Mouse (Mus musculus): ENCODE data around the gene Apba1. TPM values are rescaled to one million over a fixed set of nuclear protein-coding genes. Genes with fewer than 3 reads are reported as not detected.

Gene Apba1
- polyA plus RNA-seq, 1 experiment from 2014 or later: 1.9 TPM

DNA sequence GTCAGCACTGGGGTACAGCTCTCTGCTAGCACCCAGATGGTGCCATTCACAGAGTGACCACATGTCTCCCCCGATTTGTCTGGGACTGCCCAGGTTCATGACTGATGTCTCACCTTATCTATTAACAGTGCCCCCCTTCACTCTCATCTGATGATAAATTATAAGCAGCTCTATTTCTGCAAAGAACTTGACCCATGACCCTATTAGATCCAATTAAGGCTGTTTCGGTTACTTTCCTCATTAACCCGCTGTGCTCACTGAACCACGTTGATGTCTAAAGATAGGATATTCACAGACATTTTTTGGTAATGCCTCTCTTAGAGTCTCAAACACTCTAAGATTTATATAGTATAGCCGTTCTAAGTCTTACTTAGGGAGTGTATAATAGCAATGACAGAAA is 52.3 kb downstream of the Apba1 start:
- H3K4me3 ChIP-seq: no peak overlapping the region
- H3K4me1 ChIP-seq (replicated peaks): no peaks in the 10 kb centered on the region
- H3K27ac ChIP-seq: no peak overlapping the region
- no peaks in the 10 kb centered on the region for H3K27me3 ChIP-seq (ENCODE audit: insufficient read depth, poor library complexity, severe bottlenecking)
- no peaks in the 10 kb centered on the region for H3K36me3 ChIP-seq
- no peaks in the 10 kb centered on the region for H3K9me3 ChIP-seq
- no peak for DNase-seq (ENCODE audit: low spot score)
- WGBS: 86% methylated on average over 5 of the region's 5 CpGs

DNA sequence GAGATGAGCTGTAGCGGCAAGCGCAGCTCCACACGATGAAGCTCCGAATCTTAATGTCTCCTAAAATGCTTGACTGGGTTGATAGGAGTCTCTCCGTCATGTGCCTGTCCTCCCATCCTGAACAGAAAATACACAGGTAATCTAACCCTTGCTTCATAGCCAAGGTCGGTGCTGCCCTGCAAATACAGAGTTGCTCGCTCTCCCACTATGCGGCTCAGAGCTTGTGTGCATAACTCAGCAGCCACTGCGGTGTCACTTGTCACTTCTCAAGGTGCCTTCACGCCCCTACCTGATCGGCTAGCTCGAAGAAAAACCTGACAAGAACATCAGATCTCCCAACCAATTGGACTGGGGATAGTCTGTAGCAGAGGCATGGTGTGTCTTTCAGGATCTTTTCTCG is 58.1 kb downstream of the Apba1 start:
- 80% methylated on average over 13 of the region's 13 CpGs for WGBS
- no peak overlapping the region for H3K4me3 ChIP-seq
- no peaks in the 10 kb centered on the region for H3K9me3 ChIP-seq
- peaks cover 8% of the 10 kb centered on the region for H3K4me1 ChIP-seq (replicated peaks)
- H3K36me3 ChIP-seq: no peaks in the 10 kb centered on the region
- DNase-seq (ENCODE audit: low spot score): no peak
- H3K27ac ChIP-seq: no peak overlapping the region
- no peaks in the 10 kb centered on the region for H3K27me3 ChIP-seq (ENCODE audit: insufficient read depth, poor library complexity, severe bottlenecking)

DNA sequence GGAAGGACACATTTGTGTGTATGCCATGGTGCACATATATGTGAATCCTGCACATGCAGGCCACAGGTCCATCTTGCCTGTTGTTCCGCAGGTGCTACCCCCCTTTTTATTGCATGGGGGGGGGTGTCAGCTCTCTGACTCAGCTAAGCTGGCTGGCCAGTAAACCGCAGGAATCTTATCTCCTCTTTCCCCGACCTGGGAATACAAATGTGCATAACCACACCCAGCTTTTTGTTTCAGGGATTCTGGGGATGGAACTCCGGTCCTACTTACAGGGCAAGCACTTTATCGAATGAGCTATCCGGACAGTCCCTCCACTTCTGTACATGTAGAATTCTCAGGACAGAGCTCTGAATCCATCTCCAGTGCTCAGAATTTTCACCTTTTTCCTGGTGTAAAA is 58.5 kb downstream of the Apba1 start:
- Histone ChIP-seq H3K9me3 (no peaks in the 10 kb centered on the region), H3K4me3 (no peak overlapping the region), H3K4me1 (replicated peaks) (peaks cover 10% of the 10 kb centered on the region), H3K27me3 (ENCODE audit: insufficient read depth, poor library complexity, severe bottlenecking) (no peaks in the 10 kb centered on the region), H3K27ac (no peak overlapping the region), H3K36me3 (no peaks in the 10 kb centered on the region)
- DNase-seq (ENCODE audit: low spot score): no peak
- WGBS: 80% methylated on average over 6 of the region's 6 CpGs

DNA sequence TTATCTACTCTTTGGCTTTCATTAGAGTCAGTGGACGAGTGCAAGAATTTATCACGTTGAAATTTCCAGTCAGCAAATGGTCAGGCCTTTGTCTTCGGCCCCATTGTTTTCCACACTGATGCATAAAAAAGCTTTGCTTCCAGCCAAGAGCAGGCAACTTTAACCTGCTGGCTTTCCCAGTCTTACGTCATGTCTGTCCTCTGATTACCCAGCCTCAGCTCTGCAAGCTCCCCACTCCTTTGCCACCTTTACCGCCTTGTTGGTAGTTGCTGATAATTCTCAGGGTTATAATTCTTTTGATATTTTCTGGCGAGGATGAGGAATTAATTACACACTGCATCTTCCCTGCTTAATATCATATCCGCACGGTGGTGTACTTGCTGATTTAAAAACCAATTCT is 61.2 kb downstream of the Apba1 start:
- Histone ChIP-seq H3K36me3 (no peaks in the 10 kb centered on the region), H3K27ac (no peak overlapping the region), H3K9me3 (no peaks in the 10 kb centered on the region), H3K4me1 (replicated peaks) (peaks cover 18% of the 10 kb centered on the region), H3K4me3 (no peak overlapping the region), H3K27me3 (ENCODE audit: insufficient read depth, poor library complexity, severe bottlenecking) (no peaks in the 10 kb centered on the region)
- no peak for DNase-seq (ENCODE audit: low spot score)
- WGBS: 60% methylated on average over 8 of the region's 8 CpGs

DNA sequence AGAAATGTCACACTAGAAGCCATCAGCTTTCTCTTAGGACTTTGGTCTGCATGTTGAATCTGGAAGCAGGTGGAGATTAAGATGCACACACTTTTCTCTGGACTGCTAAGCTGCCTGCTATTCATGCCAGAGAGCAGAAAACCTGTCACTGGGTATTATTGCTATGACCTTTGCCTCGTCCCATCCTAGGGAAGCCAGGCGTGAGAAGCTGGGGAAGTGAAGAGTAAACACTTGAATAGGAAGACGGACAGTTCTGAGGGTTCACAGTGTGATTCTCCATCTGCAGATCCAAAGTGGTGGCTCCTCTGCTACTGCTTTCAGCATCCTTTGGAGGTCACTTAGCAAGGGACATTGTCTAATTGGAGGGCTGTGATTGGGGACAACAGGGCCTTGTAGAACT is 63.8 kb downstream of the Apba1 start:
- H3K27me3 ChIP-seq (ENCODE audit: insufficient read depth, poor library complexity, severe bottlenecking): no peaks in the 10 kb centered on the region
- no peaks in the 10 kb centered on the region for H3K36me3 ChIP-seq
- 26% methylated on average over 3 of the region's 3 CpGs for WGBS
- no peaks in the 10 kb centered on the region for H3K9me3 ChIP-seq
- H3K4me1 ChIP-seq (replicated peaks): peaks cover 13% of the 10 kb centered on the region
- no peak for DNase-seq (ENCODE audit: low spot score)
- H3K27ac ChIP-seq: no peak overlapping the region
- H3K4me3 ChIP-seq: no peak overlapping the region

DNA sequence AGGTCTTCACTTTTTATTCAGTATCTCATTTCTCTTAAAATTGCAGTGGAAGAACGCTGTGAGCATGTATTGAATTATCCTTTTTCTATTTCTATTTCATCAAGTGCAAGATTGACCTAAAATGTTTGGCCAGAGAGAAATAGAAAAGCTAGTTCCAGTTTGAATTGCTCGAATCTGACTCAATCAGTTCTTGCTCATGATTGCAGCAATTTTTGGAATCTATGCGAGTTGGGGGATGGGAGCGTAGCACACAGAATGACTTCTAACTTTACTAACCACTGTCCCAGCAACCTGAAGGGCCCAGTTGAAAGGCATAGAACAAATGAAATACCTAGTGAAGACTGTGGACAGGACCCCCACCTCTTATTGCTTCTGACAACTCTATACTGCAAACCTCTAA is 64.8 kb downstream of the Apba1 start:
- no peak overlapping the region for H3K4me3 ChIP-seq
- WGBS: 89% methylated on average over 4 of the region's 4 CpGs
- H3K9me3 ChIP-seq: no peaks in the 10 kb centered on the region
- H3K27me3 ChIP-seq (ENCODE audit: insufficient read depth, poor library complexity, severe bottlenecking): no peaks in the 10 kb centered on the region
- no peaks in the 10 kb centered on the region for H3K36me3 ChIP-seq
- H3K4me1 ChIP-seq (replicated peaks): peaks cover 13% of the 10 kb centered on the region
- H3K27ac ChIP-seq: no peak overlapping the region
- DNase-seq (ENCODE audit: low spot score): no peak

DNA sequence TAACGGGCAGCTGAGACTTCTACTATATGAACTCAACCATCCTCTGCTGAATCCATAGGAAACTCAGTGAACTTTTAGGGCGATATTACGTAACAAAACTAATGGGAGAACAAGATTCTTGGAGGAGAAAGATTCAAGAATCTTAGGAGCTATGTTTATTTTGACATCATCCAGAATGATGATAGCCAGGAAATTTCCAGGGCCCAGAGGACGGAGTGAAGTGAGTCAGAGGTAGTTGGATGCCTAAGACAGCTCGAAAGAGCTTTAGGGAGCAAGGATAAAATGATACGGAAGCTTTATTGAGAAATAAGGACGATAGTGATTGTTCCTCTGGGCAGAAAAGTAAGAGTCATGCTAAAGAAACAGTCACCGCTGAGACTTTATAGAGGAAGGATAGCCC is 67.6 kb downstream of the Apba1 start:
- Histone ChIP-seq H3K4me3 (no peak overlapping the region), H3K36me3 (no peaks in the 10 kb centered on the region), H3K27ac (no peak overlapping the region), H3K27me3 (ENCODE audit: insufficient read depth, poor library complexity, severe bottlenecking) (no peaks in the 10 kb centered on the region), H3K9me3 (no peaks in the 10 kb centered on the region), H3K4me1 (replicated peaks) (peaks cover 10% of the 10 kb centered on the region; the same call in 1 of the 2 replicates)
- WGBS: 90% methylated on average over 8 of the region's 8 CpGs
- DNase-seq (ENCODE audit: low spot score): no peak

DNA sequence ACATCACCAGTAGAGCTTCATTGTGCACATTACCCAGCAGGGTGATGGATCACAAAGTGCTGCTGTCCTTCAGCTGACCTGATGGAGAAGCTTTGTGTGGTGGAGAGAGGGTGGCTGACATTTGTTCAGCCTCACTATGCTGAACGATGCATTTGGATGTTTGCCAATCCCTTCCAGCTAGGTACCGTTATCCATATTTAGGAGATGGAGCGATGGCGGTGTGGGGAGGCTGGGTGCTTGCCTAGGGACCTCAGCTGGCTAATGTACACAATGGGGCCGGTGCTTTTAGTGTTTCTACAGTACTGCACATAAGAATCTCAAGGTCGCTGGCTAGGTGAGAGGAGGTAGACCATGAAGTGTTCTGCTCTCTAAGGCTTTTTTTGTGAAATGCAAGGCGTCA is 72.1 kb downstream of the Apba1 start:
- no peak overlapping the region for H3K27ac ChIP-seq
- no peaks in the 10 kb centered on the region for H3K9me3 ChIP-seq
- DNase-seq (ENCODE audit: low spot score): no peak
- peaks cover 16% of the 10 kb centered on the region for H3K4me1 ChIP-seq (replicated peaks)
- WGBS: 91% methylated on average over 7 of the region's 7 CpGs
- no peak overlapping the region for H3K4me3 ChIP-seq
- H3K27me3 ChIP-seq (ENCODE audit: insufficient read depth, poor library complexity, severe bottlenecking): no peaks in the 10 kb centered on the region
- H3K36me3 ChIP-seq: no peaks in the 10 kb centered on the region

DNA sequence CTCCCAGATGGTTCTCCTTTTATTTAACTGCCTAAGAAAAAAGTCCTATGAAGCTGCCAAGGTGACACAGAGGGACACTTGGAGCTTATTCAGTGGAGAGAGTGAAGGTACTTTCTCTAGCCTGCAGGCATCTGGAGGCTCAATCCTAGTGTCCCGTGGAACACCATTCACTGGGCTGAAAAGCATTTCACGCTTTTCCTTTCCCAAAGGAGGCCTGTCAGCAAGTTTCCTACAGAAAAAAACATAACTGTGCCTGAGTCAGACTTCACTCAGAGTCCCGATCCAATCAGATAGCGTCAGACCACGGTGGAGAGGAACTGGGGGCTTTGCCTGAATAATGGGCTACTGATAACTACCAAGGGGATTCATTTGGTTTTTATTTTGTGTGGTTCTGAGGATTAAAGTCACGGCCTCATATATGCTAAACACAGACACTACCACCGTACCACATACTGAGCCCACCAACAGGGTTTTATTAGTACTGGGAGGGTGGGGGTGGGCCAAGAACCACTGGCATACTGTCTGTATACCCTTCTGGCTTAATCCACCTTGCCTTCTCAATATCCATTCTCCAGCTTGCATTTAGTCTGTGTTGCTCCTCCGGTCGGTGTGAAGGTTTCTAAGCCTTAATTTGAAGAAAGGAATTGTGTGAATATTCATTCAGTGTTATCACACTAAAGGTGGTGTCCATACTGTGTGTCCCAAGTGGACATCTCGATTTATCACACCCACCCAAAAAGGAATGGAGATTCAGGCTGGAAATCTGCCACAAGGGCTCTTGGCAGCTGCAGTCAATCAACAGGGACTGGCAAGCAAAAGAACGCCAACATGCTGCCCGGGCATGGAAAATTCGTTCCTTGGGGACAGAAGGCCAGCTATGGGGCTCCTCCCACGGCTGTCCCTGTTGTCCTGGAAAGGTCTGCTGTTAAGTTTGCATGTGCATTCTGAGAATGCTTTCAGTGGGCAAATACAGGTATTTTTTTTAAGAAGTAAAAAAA is 75.3 kb downstream of the Apba1 start:
- H3K36me3 ChIP-seq: no peaks in the 10 kb centered on the region
- H3K27me3 ChIP-seq (ENCODE audit: insufficient read depth, poor library complexity, severe bottlenecking): no peaks in the 10 kb centered on the region
- no peak overlapping the region for H3K4me3 ChIP-seq
- DNase-seq (ENCODE audit: low spot score): no peak
- WGBS: 53% methylated on average over 14 of the region's 14 CpGs
- H3K9me3 ChIP-seq: no peaks in the 10 kb centered on the region
- H3K4me1 ChIP-seq (replicated peaks): peaks cover 16% of the 10 kb centered on the region
- H3K27ac ChIP-seq: no peak overlapping the region

DNA sequence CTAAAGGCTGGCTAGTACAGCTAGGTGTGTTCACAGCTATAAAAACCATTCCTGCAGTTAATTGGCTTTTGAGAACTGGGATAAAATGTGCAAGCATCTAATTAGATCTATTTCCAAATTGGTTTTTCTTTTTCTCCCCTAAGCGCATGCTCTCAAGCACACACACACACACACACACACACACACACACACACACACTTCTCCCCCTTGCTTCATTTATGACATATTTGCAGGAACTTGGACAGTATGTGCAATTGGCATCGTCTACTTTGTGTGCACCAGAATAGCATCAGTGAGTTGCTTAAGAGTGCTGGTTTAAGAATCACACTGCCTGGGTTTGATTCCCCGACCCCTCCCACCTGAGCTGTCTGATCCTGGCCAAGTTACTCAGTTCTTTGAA is 76.0 kb downstream of the Apba1 start:
- Histone ChIP-seq H3K4me1 (replicated peaks) (peaks cover 16% of the 10 kb centered on the region), H3K4me3 (no peak overlapping the region), H3K27me3 (ENCODE audit: insufficient read depth, poor library complexity, severe bottlenecking) (no peaks in the 10 kb centered on the region), H3K27ac (no peak overlapping the region), H3K36me3 (no peaks in the 10 kb centered on the region), H3K9me3 (no peaks in the 10 kb centered on the region)
- DNase-seq (ENCODE audit: low spot score): no peak
- WGBS: 90% methylated on average over 3 of the region's 3 CpGs

DNA sequence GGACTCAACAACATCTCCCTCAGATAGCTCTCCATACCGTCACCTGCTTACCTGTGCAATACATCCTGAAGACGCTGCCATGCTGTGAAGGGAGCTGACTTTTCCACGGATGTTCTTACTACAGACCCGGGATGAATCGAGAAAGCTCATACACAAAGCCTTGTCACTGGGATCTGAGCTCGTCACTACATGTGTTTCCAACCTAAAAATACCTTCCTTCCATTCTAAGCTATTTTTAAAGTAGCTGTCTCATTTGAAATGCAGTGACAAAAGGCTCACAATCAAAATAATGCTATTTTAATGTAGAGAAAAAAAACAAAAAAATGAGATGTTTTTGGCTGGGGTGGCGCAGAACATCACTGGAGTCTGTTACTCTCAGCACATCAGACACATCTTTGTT is 97.1 kb downstream of the Apba1 start:
- Histone ChIP-seq H3K4me3 (no peak overlapping the region), H3K27ac (no peak overlapping the region), H3K36me3 (no peaks in the 10 kb centered on the region), H3K4me1 (replicated peaks) (no peaks in the 10 kb centered on the region), H3K27me3 (ENCODE audit: insufficient read depth, poor library complexity, severe bottlenecking) (no peaks in the 10 kb centered on the region), H3K9me3 (peaks cover 6% of the 10 kb centered on the region)
- no peak for DNase-seq (ENCODE audit: low spot score)
- 94% methylated on average over 7 of the region's 7 CpGs for WGBS

DNA sequence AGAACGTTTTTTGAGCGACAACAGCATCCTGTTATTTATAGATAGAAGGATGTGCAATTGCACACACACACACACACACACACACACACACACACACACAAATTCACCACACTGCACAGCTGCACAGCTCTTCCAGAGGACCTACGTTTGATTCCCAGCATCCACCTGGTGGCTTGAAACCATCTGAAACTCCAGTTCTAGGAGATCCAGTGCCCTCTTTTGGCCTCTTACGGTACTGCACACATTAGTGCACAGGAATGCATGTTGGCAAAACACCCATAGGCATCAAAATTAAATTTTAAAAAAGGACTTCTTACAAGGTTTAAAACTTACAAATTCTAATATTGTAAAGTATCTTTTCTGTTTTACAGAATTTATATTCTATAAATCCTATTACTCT is 99.4 kb downstream of the Apba1 start:
- Histone ChIP-seq H3K4me1 (replicated peaks) (peaks cover 13% of the 10 kb centered on the region; the same call in 1 of the 2 replicates), H3K27me3 (ENCODE audit: insufficient read depth, poor library complexity, severe bottlenecking) (no peaks in the 10 kb centered on the region), H3K4me3 (no peak overlapping the region), H3K27ac (no peak overlapping the region), H3K36me3 (no peaks in the 10 kb centered on the region), H3K9me3 (peaks cover 6% of the 10 kb centered on the region)
- no peak for DNase-seq (ENCODE audit: low spot score)
- 93% methylated on average over 4 of the region's 4 CpGs for WGBS

DNA sequence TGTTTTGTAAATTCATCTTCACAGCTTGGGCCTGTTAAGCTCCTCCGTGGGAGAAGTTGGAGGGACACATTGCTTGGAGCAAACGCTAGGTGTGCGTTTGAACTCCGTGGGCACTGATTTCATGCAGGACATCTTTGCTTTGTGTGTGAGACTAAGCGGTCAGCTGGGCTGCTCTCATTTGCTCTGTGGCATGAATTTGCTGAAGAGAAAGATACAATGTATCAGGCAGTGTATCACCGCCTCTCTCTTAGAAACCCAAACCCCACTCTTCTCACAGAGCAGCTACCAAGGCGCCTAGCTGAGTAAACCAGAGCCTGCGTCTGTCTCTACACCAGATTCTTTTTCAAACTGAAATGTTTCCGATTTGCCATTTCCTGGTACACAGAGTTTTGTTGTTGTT is 100.1 kb downstream of the Apba1 start:
- DNase-seq (ENCODE audit: low spot score): no peak
- H3K4me3 ChIP-seq: no peak overlapping the region
- peaks cover 6% of the 10 kb centered on the region for H3K9me3 ChIP-seq
- WGBS: 91% methylated on average over 9 of the region's 9 CpGs
- H3K27ac ChIP-seq: no peak overlapping the region
- H3K36me3 ChIP-seq: no peaks in the 10 kb centered on the region
- H3K27me3 ChIP-seq (ENCODE audit: insufficient read depth, poor library complexity, severe bottlenecking): no peaks in the 10 kb centered on the region
- H3K4me1 ChIP-seq (replicated peaks): peaks cover 16% of the 10 kb centered on the region; the same call in 1 of the 2 replicates
